Mouse (Mus musculus): ENCODE measurements at regions not wholly inside any gene's neighbourhood (a gene's known extent, or its start where the extent isn't known, plus 50 kb on each side); places are given as distances from the start of the nearest gene placed in this dataset.

GRCm38 (mm10) chr4:124196711-124197110 is 278.9 kb upstream of the 4930535I16Rik start:
- TF ChIP-seq CTCF (IDR thresholded peaks at IDR 0.05; ENCODE audit: borderline replicate concordance, extremely low read depth, insufficient read depth, insufficient read length) (no peak), POLR2A (IDR thresholded peaks at IDR 0.05; ENCODE audit: borderline replicate concordance, extremely low read depth, insufficient read depth, insufficient read length, poor library complexity, severe bottlenecking) (no peak)

Data from brain, embryonic 14.5 days (tissue).